Mouse (Mus musculus): Measurements from ENCODE around the gene Fh1.

Fh1 gene

DNA sequence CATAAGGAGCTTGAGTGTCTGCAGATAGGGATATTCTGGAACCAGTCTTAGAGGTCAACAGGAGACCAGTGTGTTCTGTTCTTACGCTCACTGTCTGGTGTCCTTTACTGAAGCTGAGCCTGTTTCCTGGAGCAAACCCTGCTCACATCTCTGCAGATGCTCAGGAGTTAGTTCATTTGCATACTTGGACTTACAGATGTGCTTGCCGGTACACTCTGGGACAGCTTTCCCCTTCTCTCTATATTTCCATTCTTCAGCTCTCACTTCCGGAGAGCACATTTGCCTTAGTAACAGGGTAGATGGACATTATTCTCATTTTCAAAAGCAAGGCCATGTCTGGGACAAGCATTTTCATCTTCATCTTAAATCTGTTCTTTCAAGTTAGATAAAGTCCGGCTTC, 23.2 kb upstream of the Fh1 start:
- TF ChIP-seq POU5F1 (IDR thresholded peaks at IDR 0.05; ENCODE audit: borderline replicate concordance, low read length) (no peak), CTCF (conservative IDR thresholded peaks at IDR 0.05; ENCODE audit: low read length) (no peak), NANOG (IDR thresholded peaks at IDR 0.05; ENCODE audit: borderline replicate concordance, low read length) (no peak)
- H3K27me3 ChIP-seq (ENCODE audit: insufficient read depth, low read length), result no peaks in the 10 kb centered on the region
- no peak overlapping the region for H3K4me3 ChIP-seq (replicated peaks; ENCODE audit: low read length)
- H3K36me3 ChIP-seq (ENCODE audit: insufficient read depth, low read length), result no peaks in the 10 kb centered on the region
- H3K9me3 ChIP-seq (ENCODE audit: low read length), result no peaks in the 10 kb centered on the region
- no peaks in the 10 kb centered on the region for H3K4me1 ChIP-seq (replicated peaks; ENCODE audit: low read depth, low read length)

DNA sequence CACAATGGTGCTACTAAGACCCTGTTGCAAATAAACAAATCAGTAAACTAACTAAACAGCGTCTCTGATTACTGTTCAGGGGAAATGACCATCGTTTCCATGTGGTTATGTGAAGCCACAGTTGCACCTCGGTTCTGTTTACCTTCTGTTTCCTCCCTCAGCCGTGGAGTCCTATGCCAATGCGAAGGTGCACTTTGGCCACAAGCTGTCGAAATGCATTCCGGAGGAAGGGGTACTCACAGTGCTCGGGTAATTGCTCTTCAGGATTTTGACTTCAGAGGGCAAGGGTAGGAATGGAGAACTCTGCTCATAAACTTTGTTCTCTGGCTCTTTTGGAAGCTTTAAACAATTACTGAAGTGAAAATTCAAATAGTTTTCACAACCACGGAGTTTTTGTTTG, 21.5 kb upstream of the Fh1 start:
- Histone ChIP-seq H3K4me3 (replicated peaks; ENCODE audit: low read length) (no peak overlapping the region), H3K9me3 (ENCODE audit: low read length) (no peaks in the 10 kb centered on the region), H3K36me3 (ENCODE audit: insufficient read depth, low read length) (no peaks in the 10 kb centered on the region), H3K4me1 (replicated peaks; ENCODE audit: low read depth, low read length) (no peaks in the 10 kb centered on the region), H3K27me3 (ENCODE audit: insufficient read depth, low read length) (no peaks in the 10 kb centered on the region)
- TF ChIP-seq CTCF (conservative IDR thresholded peaks at IDR 0.05; ENCODE audit: low read length) (no peak), NANOG (IDR thresholded peaks at IDR 0.05; ENCODE audit: borderline replicate concordance, low read length) (no peak), POU5F1 (IDR thresholded peaks at IDR 0.05; ENCODE audit: borderline replicate concordance, low read length) (no peak)

DNA sequence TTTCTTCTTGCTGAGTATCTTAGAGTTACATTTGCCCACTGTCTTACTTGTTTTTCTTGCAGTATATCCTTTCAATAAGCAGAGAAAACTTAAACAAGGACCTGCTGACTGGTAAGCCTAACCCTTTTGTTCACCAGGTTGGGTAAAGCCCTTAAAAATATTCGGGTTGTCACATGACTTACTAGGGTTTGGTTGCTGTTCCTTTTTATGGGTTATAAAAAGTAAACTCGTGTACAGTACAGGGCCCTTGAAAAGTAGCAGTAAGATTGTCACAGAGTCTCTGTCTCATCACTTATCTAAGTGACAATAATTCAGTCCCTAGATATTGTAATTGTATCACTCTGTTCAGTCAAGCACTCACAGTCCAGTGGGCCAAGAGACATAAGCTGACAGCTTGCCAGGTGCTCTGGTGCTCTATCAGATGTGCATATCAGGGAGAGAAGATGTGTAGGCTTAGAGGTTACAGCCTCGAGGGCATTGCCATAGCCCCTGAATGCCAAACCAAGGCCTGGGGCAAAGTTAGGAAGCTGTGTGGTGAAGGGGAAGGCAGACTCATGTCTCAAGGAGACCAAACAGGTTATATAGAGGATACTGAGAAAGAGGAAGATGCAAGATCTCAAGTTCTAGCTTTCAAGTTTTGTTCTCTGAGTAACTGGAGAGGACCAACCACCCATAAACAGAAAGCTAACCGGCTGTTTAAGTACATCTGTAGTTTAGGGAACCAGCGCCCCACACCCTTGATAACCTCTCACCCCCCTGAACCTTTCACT, 18.2 kb upstream of the Fh1 start:
- Histone ChIP-seq H3K4me1 (replicated peaks; ENCODE audit: low read depth, low read length) (no peaks in the 10 kb centered on the region), H3K4me3 (replicated peaks; ENCODE audit: low read length) (no peak overlapping the region), H3K27me3 (ENCODE audit: insufficient read depth, low read length) (no peaks in the 10 kb centered on the region), H3K9me3 (ENCODE audit: low read length) (0 out of 2 replicates have a peak, but pooled peaks cover under 1% of the 10 kb centered on the region), H3K36me3 (ENCODE audit: insufficient read depth, low read length) (no peaks in the 10 kb centered on the region)
- TF ChIP-seq NANOG (IDR thresholded peaks at IDR 0.05; ENCODE audit: borderline replicate concordance, low read length) (no peak), POU5F1 (IDR thresholded peaks at IDR 0.05; ENCODE audit: borderline replicate concordance, low read length) (no peak), CTCF (conservative IDR thresholded peaks at IDR 0.05; ENCODE audit: low read length) (no peak)

DNA sequence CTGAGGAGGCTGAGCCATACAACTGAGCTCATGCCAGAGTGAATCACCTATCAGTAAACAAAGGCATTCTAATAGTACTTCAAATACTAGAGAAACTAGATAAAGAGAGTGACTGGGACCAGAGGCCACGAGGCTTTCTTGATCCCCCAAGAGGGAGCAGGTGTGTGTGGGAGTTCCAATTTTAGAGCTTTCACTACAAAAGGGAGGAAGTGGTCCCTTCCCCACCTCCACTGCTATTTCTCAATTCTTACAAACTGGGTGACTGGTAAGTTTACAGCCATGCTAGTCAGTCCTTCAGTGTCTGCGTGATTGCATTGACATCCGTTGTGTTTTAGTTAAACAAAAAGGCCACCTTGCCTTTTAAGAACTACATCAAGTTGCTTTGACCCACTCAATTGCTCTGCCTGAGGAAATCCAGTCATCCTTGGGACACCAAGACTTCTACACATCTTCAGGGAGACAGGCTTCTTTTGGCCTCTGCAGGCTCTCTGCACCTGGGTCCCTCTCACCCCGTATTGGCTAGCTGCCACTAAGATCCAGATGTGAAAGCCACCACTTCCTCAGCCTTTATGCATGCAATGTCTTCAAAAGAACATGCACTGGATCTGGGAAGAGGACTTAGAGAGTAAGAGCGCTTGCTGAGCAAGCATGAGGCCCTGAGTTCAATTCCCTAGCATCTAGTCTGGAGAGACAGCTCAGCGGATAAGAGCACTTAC, 15.2 kb upstream of the Fh1 start:
- Histone ChIP-seq H3K36me3 (ENCODE audit: insufficient read depth, low read length) (no peaks in the 10 kb centered on the region), H3K4me3 (replicated peaks; ENCODE audit: low read length) (no peak overlapping the region), H3K27me3 (ENCODE audit: insufficient read depth, low read length) (no peaks in the 10 kb centered on the region), H3K9me3 (ENCODE audit: low read length) (0 out of 2 replicates have a peak, but pooled peaks cover 3% of the 10 kb centered on the region), H3K4me1 (replicated peaks; ENCODE audit: low read depth, low read length) (no peaks in the 10 kb centered on the region)
- TF ChIP-seq CTCF (conservative IDR thresholded peaks at IDR 0.05; ENCODE audit: low read length), result no peak
- no peak for TF ChIP-seq NANOG (IDR thresholded peaks at IDR 0.05; ENCODE audit: borderline replicate concordance, low read length)

DNA sequence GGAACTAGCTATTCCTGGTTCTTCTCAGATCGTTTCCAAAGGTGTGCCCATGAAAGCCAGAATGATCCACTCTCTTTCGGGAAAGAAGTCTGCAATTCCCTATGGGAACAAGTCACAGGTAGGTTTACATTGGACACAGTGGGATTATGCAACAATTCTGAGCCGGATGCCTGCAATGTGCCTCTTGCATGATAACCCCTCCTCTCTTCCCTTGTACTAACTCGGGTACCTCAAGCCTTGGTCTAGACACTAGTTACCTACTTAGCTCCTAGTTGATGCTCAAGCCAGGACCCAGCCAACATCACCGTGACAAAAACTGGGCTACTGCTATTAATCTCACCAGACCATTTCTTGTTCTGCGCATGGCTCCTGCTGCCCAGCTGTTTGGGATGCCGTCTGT, 13.6 kb upstream of the Fh1 start:
- H3K36me3 ChIP-seq (ENCODE audit: insufficient read depth, low read length), result no peaks in the 10 kb centered on the region
- H3K4me1 ChIP-seq (replicated peaks; ENCODE audit: low read depth, low read length), result no peaks in the 10 kb centered on the region
- H3K9me3 ChIP-seq (ENCODE audit: low read length), result 0 out of 2 replicates have a peak, but pooled peaks cover 3% of the 10 kb centered on the region
- H3K27me3 ChIP-seq (ENCODE audit: insufficient read depth, low read length), result no peaks in the 10 kb centered on the region
- TF ChIP-seq POU5F1 (IDR thresholded peaks at IDR 0.05; ENCODE audit: borderline replicate concordance, low read length) (no peak), CTCF (conservative IDR thresholded peaks at IDR 0.05; ENCODE audit: low read length) (no peak), NANOG (IDR thresholded peaks at IDR 0.05; ENCODE audit: borderline replicate concordance, low read length) (no peak)
- H3K4me3 ChIP-seq (replicated peaks; ENCODE audit: low read length), result no peak overlapping the region

DNA sequence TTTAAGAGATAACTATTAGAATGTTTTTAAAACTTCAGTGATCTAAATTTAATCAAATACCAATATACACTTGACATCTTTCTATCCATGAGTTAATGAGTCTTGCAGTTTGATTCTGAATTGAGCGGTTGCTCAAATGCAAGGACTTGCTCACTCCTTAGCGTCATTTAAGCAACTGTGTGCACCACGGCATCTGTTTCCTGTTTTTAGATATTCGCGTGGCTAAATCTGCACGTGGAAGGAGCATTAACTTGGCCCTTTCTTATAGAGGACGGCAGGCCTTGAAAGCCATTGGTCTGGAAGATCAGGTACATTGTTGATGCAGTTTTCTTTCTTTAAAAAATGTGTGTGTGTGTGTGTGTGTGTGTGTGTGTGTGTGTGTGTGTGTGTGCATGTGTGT, 12.2 kb upstream of the Fh1 start:
- TF ChIP-seq NANOG (IDR thresholded peaks at IDR 0.05; ENCODE audit: borderline replicate concordance, low read length) (no peak), POU5F1 (IDR thresholded peaks at IDR 0.05; ENCODE audit: borderline replicate concordance, low read length) (no peak), CTCF (conservative IDR thresholded peaks at IDR 0.05; ENCODE audit: low read length) (no peak)
- H3K27me3 ChIP-seq (ENCODE audit: insufficient read depth, low read length), result no peaks in the 10 kb centered on the region
- H3K9me3 ChIP-seq (ENCODE audit: low read length), result 0 out of 2 replicates have a peak, but pooled peaks cover 3% of the 10 kb centered on the region
- no peak overlapping the region for H3K4me3 ChIP-seq (replicated peaks; ENCODE audit: low read length)
- H3K4me1 ChIP-seq (replicated peaks; ENCODE audit: low read depth, low read length), result no peaks in the 10 kb centered on the region
- H3K36me3 ChIP-seq (ENCODE audit: insufficient read depth, low read length), result no peaks in the 10 kb centered on the region

DNA sequence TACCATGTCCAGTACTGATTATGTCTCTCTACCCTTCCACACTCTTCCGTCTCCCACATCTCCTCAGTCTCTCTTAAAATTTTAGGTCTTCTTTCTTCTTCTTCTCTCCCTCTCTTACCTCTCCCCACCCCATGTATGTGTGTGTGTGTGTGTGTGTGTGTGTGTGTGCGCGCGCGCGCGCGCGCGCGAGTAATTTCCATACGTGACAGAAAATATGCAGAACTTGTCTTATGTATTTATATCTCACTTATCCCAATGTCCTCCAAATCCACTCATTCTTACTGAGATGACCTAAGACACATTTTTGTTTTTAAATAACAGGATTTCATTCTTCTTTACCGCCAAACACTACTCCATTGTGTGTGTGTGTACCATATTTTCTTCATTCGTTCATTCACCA, 7.0 kb upstream of the Fh1 start:
- H3K36me3 ChIP-seq (ENCODE audit: insufficient read depth, low read length), result no peaks in the 10 kb centered on the region
- H3K4me1 ChIP-seq (replicated peaks; ENCODE audit: low read depth, low read length), result peaks cover 3% of the 10 kb centered on the region; the same call in 1 of the 2 replicates
- no peaks in the 10 kb centered on the region for H3K9me3 ChIP-seq (ENCODE audit: low read length)
- H3K27me3 ChIP-seq (ENCODE audit: insufficient read depth, low read length), result no peaks in the 10 kb centered on the region
- no peak for TF ChIP-seq POU5F1 (IDR thresholded peaks at IDR 0.05; ENCODE audit: borderline replicate concordance, low read length)
- TF ChIP-seq CTCF (conservative IDR thresholded peaks at IDR 0.05; ENCODE audit: low read length), result no peak
- no peak for TF ChIP-seq NANOG (IDR thresholded peaks at IDR 0.05; ENCODE audit: borderline replicate concordance, low read length)
- H3K4me3 ChIP-seq (replicated peaks; ENCODE audit: low read length), result no peak overlapping the region

DNA sequence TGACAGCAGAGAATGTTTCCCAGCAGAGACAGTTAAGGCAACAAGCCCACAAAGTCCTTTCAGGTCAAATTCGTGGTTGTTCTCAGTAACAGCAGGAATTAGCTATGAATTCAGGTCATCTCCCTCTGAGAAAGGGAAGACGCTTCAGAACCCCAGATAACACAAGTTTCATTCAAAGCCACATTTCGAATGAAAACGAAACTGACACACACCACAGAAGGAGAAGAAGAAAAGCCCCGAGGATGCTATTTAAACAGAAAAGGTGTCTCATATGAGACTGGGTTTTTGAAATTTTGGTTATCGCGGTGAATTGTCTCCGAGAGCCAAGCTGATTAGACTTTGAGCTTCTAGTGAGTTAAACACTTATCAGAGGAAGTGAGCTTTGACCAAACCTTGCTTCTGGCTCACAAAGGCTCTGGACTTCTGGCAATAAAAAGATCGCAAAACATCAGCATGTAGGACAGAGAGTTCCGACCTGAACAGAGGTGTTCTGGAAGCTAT, 6.3 kb upstream of the Fh1 start:
- Histone ChIP-seq H3K36me3 (ENCODE audit: insufficient read depth, low read length) (no peaks in the 10 kb centered on the region), H3K4me3 (replicated peaks; ENCODE audit: low read length) (no peak overlapping the region), H3K9me3 (ENCODE audit: low read length) (no peaks in the 10 kb centered on the region), H3K27me3 (ENCODE audit: insufficient read depth, low read length) (no peaks in the 10 kb centered on the region), H3K4me1 (replicated peaks; ENCODE audit: low read depth, low read length) (peaks cover 5% of the 10 kb centered on the region; the same call in 1 of the 2 replicates)
- TF ChIP-seq POU5F1 (IDR thresholded peaks at IDR 0.05; ENCODE audit: borderline replicate concordance, low read length), result no peak
- no peak for TF ChIP-seq NANOG (IDR thresholded peaks at IDR 0.05; ENCODE audit: borderline replicate concordance, low read length)
